Mouse (Mus musculus): ENCODE data around the gene Slc35b4.

Slc35b4 gene

GRCm38 (mm10) chr6:34111406-34111805 is 65.5 kb downstream of the Slc35b4 start:
- DNase-seq: no peak

DNA sequence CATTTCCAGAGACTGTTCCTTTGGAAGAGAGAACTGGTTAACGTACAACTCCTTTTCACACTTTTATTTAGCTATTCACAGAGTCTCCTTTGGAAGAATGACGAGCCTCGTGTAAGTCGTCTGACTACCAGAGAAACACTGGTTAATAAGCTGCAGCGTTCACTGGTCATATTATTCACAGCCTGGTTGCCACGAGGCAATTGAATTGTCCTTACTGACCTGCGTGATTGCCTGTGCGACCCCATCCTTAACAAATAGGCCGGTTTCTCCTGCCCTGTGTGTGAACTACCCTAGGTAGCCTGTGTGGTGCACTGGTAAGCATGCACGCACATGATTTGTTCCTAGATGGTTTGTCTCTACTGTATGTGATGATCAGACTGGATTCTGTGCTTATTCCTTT is 66.3 kb downstream of the Slc35b4 start:
- DNase-seq: peak; percentile 29

Measured in kidney, adult 18-20 months (tissue).